Mouse (Mus musculus): ENCODE measurements at regions not wholly inside any gene's neighbourhood (a gene's known extent, or its start where the extent isn't known, plus 50 kb on each side); places are given as distances from the start of the nearest gene placed in this dataset. TPM values are rescaled to one million over a fixed set of nuclear protein-coding genes. Genes with fewer than 3 reads are reported as not detected.

DNA sequence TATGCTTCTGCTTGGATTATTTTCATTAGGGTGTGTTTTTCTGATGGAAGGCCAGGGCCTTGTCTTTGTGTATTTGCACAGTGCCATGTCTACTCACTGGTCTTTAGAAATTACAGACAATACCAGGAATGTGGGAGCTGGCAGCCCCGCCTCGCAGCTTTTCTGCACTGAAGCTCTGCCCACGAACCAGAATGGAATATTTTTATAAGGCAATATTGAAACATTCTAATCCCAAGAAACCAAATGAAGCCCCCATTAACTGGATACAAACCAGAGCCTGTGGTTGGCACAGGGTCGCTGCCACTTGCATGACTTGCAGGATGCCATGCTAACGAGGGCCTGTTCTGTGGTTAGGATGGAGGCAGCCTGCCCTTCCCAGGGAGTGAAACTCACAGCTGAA lies 54.3 kb upstream of the Gm10320 start:
- Histone ChIP-seq H3K4me1 (replicated peaks) (no peaks in the 10 kb centered on the region), H3K9ac (no peak overlapping the region), H3K36me3 (no peaks in the 10 kb centered on the region), H3K27ac (ENCODE audit: poor library complexity, severe bottlenecking) (no peak overlapping the region), H3K4me2 (no peak overlapping the region), H3K27me3 (replicated peaks) (no peaks in the 10 kb centered on the region; the same call in 1 of the 2 replicates), H3K4me3 (no peak overlapping the region), H3K9me3 (replicated peaks) (peaks cover 3% of the 10 kb centered on the region; the same call in 1 of the 2 replicates)
- 72% methylated on average over 5 of the region's 5 CpGs for WGBS
- ATAC-seq (ENCODE audit: insufficient number of reproducible peaks, low FRiP score), result no peak

DNA sequence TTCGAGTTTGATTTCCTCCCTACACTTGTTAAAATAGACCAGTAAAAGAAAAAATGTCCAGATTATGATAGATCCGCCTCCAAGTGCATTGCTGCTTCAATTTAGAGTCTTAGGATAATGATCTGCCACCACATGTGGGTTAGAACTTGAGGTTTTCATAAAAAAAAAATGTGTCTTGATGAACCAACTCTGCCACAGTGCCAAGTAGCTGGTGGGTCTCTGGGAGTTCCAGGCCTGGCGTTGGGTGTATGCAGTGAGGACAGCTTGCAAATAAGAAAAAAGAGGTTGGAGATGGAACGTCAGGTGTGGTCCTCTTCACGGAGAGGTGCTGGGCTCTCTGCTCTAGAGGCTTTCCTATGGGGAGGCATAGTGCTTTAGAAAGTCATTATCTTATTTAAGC lies 53.6 kb upstream of the Gm10320 start:
- Histone ChIP-seq H3K27ac (ENCODE audit: poor library complexity, severe bottlenecking) (no peak overlapping the region), H3K36me3 (no peaks in the 10 kb centered on the region), H3K4me3 (no peak overlapping the region), H3K27me3 (replicated peaks) (peaks cover 5% of the 10 kb centered on the region; the same call in 1 of the 2 replicates), H3K4me1 (replicated peaks) (no peaks in the 10 kb centered on the region), H3K9me3 (replicated peaks) (peaks cover 3% of the 10 kb centered on the region; the same call in 1 of the 2 replicates), H3K4me2 (no peak overlapping the region), H3K9ac (no peak overlapping the region)
- ATAC-seq (ENCODE audit: insufficient number of reproducible peaks, low FRiP score), result no peak
- 71% methylated on average over 5 of the region's 5 CpGs for WGBS

DNA sequence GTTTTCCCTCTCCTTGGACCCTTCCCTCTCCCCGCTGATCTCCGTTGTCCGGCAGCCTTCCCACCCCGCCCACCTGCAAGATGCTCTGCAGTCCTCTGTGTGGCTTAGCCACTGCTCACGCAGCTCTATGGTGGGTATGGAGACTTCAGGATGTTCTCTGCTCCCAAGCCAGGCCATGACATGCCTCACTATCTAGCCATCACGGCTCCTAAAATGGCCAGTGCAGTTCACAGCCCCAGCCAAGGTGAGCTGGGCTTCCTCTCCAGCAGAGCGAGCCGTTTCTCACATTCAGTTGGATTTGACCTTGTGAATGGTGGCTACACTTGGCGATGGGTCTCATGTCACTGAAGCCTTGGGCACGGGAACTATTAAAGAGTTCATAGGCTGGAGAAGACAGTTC lies 52.2 kb upstream of the Gm10320 start:
- Histone ChIP-seq H3K4me2 (no peak overlapping the region), H3K4me1 (replicated peaks) (no peaks in the 10 kb centered on the region), H3K4me3 (no peak overlapping the region), H3K9ac (no peak overlapping the region), H3K27me3 (replicated peaks) (peaks cover 11% of the 10 kb centered on the region; the same call in 1 of the 2 replicates), H3K9me3 (replicated peaks) (peaks cover 3% of the 10 kb centered on the region; the same call in 1 of the 2 replicates), H3K27ac (ENCODE audit: poor library complexity, severe bottlenecking) (no peak overlapping the region), H3K36me3 (no peaks in the 10 kb centered on the region)
- ATAC-seq (ENCODE audit: insufficient number of reproducible peaks, low FRiP score), result no peak
- 86% methylated on average over 10 of the region's 10 CpGs for WGBS

Small RNAs in the stretch of these regions (microRNA-seq; reads per million reads assigned to microRNA genes)
- not detected for gene Gm22698
